Mouse (Mus musculus): ENCODE measurements around the gene Mvb12b.

DNA sequence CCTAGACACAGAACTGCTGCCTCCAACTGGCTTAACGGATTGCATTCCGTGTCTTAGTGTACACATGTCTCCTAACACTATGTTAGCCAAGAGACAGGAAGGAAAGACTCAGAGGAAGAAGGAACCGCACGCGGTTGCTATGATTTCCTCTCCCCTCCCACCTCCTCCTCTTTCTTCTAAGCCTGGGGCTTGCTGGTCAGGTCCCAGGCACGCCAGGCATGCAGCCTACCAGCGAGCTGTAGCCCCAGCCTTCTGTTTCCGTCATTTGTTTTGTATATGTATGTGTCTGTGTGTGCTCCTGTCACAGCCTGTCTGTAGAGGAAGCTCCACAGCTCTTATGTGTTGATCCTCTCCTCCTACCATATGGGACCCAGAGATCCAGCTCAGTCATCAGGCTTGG is 20.6 kb upstream of the Mvb12b start:
- no peak for TF ChIP-seq CTCF (IDR thresholded peaks at IDR 0.05; ENCODE audit: low read depth, low read length)
- no peak for TF ChIP-seq TAL1 (conservative IDR thresholded peaks at IDR 0.05; ENCODE audit: low read depth, low read length)
- no peak for TF ChIP-seq POLR2AphosphoS5 (IDR thresholded peaks at IDR 0.05; ENCODE audit: insufficient replicate concordance, low read depth, low read length)
- no peak for TF ChIP-seq GATA1 (IDR thresholded peaks at IDR 0.05; ENCODE audit: borderline replicate concordance, low read length)
- no peak for TF ChIP-seq GATA2 (IDR thresholded peaks at IDR 0.05; ENCODE audit: borderline replicate concordance, low read depth, low read length)
